Comparison of ENCODE assay signal across 8 mouse cellular contexts in genomic region chr1:36596114-36596513, GRCm38 (mm10). TPM values are rescaled to one million over a fixed set of nuclear protein-coding genes. Genes with fewer than 3 reads are reported as not detected.
DNase-seq lines count a peak whose midpoint lies in the region; ATAC-seq and TF ChIP-seq lines count a peak whose summit lies in the region.

No protein-coding gene starts in this region.

- H3K4me1 ChIP-seq in embryonic facial prominence, embryonic 14.5 days (ENCODE audit: control insufficient read depth, insufficient read depth, low read length): peaks cover 13% of the 10 kb centered on the region
- H3K4me1 ChIP-seq in intestine, postnatal 0 days (replicated peaks; ENCODE audit: control insufficient read depth, insufficient read depth, low read length): no peaks in the 10 kb centered on the region
- no peaks in the 10 kb centered on the region for H3K4me1 ChIP-seq in liver, embryonic 16.5 days (ENCODE audit: control insufficient read depth, low read depth, low read length)

- H3K4me2 ChIP-seq in embryonic facial prominence, embryonic 14.5 days (ENCODE audit: low read depth, low read length): no peak overlapping the region
- no peak overlapping the region for H3K4me2 ChIP-seq in intestine, postnatal 0 days (replicated peaks; ENCODE audit: low read depth)
- H3K4me2 ChIP-seq in liver, embryonic 16.5 days (ENCODE audit: low read depth, low read length): no peak overlapping the region

- no peak overlapping the region for H3K4me3 ChIP-seq in embryonic facial prominence, embryonic 14.5 days (ENCODE audit: low read depth, low read length)
- H3K4me3 ChIP-seq in intestine, postnatal 0 days (ENCODE audit: low read depth, low read length): no peak overlapping the region
- H3K4me3 ChIP-seq in liver, embryonic 16.5 days (ENCODE audit: low read depth, low read length): no peak overlapping the region

- H3K27ac ChIP-seq in embryonic facial prominence, embryonic 14.5 days (replicated peaks; ENCODE audit: low read depth, low read length): peak overlapping the region; percentile 29; the same call in 1 of the 2 replicates
- no peak overlapping the region for H3K27ac ChIP-seq in intestine, postnatal 0 days (ENCODE audit: low read depth, low read length)
- H3K27ac ChIP-seq in liver, embryonic 16.5 days (ENCODE audit: low read length): no peak overlapping the region

- H3K9ac ChIP-seq in embryonic facial prominence, embryonic 14.5 days (ENCODE audit: low read depth, low read length): no peak overlapping the region
- no peak overlapping the region for H3K9ac ChIP-seq in intestine, postnatal 0 days (ENCODE audit: low read depth, low read length)
- no peak overlapping the region for H3K9ac ChIP-seq in liver, embryonic 16.5 days (ENCODE audit: low read depth, low read length)

- no peaks in the 10 kb centered on the region for H3K27me3 ChIP-seq in embryonic facial prominence, embryonic 14.5 days (replicated peaks; ENCODE audit: control insufficient read depth, insufficient read depth, low read length)
- H3K27me3 ChIP-seq in intestine, postnatal 0 days (replicated peaks; ENCODE audit: control insufficient read depth, insufficient read depth, low read length): no peaks in the 10 kb centered on the region
- H3K27me3 ChIP-seq in liver, embryonic 16.5 days (ENCODE audit: control insufficient read depth, insufficient read depth, low read depth, low read length): no peaks in the 10 kb centered on the region

- WGBS in embryonic facial prominence, embryonic 14.5 days: 33% methylated on average over 4 of the region's 4 CpGs
- 52% methylated on average over 4 of the region's 4 CpGs for WGBS in intestine, postnatal 0 days
- 48% methylated on average over 4 of the region's 4 CpGs for WGBS in liver, embryonic 16.5 days (ENCODE audit: insufficient replicate concordance)

- no peaks in the 10 kb centered on the region for H3K36me3 ChIP-seq in embryonic facial prominence, embryonic 14.5 days (ENCODE audit: control insufficient read depth, insufficient read depth, low read length)
- no peaks in the 10 kb centered on the region for H3K36me3 ChIP-seq in intestine, postnatal 0 days (ENCODE audit: control insufficient read depth, insufficient read depth)
- no peaks in the 10 kb centered on the region for H3K36me3 ChIP-seq in liver, embryonic 16.5 days (ENCODE audit: control insufficient read depth, insufficient read depth)

- TF ChIP-seq CTCF in intestine, postnatal 0 days (IDR thresholded peaks at IDR 0.05; ENCODE audit: low read depth): no peak

- H3K9me3 ChIP-seq in embryonic facial prominence, embryonic 14.5 days (ENCODE audit: control insufficient read depth, low read length): no peaks in the 10 kb centered on the region
- no peaks in the 10 kb centered on the region for H3K9me3 ChIP-seq in intestine, postnatal 0 days (ENCODE audit: control insufficient read depth)
- no peaks in the 10 kb centered on the region for H3K9me3 ChIP-seq in liver, embryonic 16.5 days (replicated peaks; ENCODE audit: control insufficient read depth, low read length)

- peak; percentile 76 for DNase-seq in ovary, adult 18-20 months (ENCODE audit: low spot score)
- DNase-seq in ovary, postnatal 14 days (ENCODE audit: low spot score): no peak
- DNase-seq in embryonic facial prominence, embryonic 14.5 days (ENCODE audit: low spot score): peak; percentile 71
- peak; percentile 42 for DNase-seq in ovary, postnatal 10 days (ENCODE audit: low spot score)
- no peak for DNase-seq in spleen, postnatal 36 days (ENCODE audit: low spot score in 2 of 2)

- peak; percentile 64; the same call in 1 of the 2 replicates for ATAC-seq in embryonic facial prominence, embryonic 14.5 days (ENCODE audit: low read depth)
- ATAC-seq in intestine, postnatal 0 days: 0 out of 2 replicates have a peak, but pooled peaks have one; percentile 37
- ATAC-seq in liver, embryonic 16.5 days (ENCODE audit: low read depth): peak; percentile 82
- no peak for ATAC-seq in CD4-positive, CD25-positive, alpha-beta regulatory T cell, adult 4 months

RNA-seq across cellular contexts. Expression of gene Sema4c, which starts 38.0 kb away (rescaled TPM):
- polyA plus RNA-seq in embryonic facial prominence, embryonic 14.5 days (2014; fragmentation: Nextera tagmentation; extraction: Ambion mirVana): 2.3 and 3.8 TPM in 2 replicates
- polyA plus RNA-seq in intestine, postnatal 0 days (2015; fragmentation: Nextera tagmentation; extraction: Ambion mirVana): 3.5 and 3.9 TPM in 2 replicates
- 1.5 and 2.0 TPM in 2 replicates for polyA plus RNA-seq in liver, embryonic 16.5 days (2015; fragmentation: Nextera tagmentation; extraction: Ambion mirVana)
- under 1 TPM in 1 of 2 experiments, not detected in 1; 0.22 TPM for polyA plus RNA-seq in CD4-positive, CD25-positive, alpha-beta regulatory T cell, adult 4 months (2017; shearing (Covaris generic))

RNA-seq across cellular contexts. Expression of gene Ankrd39, which starts 48.9 kb away (rescaled TPM):
- 19.5 and 20.0 TPM in 2 replicates for polyA plus RNA-seq in embryonic facial prominence, embryonic 14.5 days (2014; fragmentation: Nextera tagmentation; extraction: Ambion mirVana)
- polyA plus RNA-seq in intestine, postnatal 0 days (2015; fragmentation: Nextera tagmentation; extraction: Ambion mirVana): 15.0 and 18.5 TPM in 2 replicates
- 5.4 and 6.7 TPM in 2 replicates for polyA plus RNA-seq in liver, embryonic 16.5 days (2015; fragmentation: Nextera tagmentation; extraction: Ambion mirVana)
- polyA plus RNA-seq in CD4-positive, CD25-positive, alpha-beta regulatory T cell, adult 4 months (2017; shearing (Covaris generic)): 10 to 100 TPM; 19.4 to 23.9 TPM

RNA-seq across cellular contexts. Expression of gene Gm42417, which starts 56.9 kb away (rescaled TPM):
- not detected in 2 replicates for polyA plus RNA-seq in embryonic facial prominence, embryonic 14.5 days (2014; fragmentation: Nextera tagmentation; extraction: Ambion mirVana)
- 0.22 TPM in 1 of 2 replicates, not detected in the other for polyA plus RNA-seq in intestine, postnatal 0 days (2015; fragmentation: Nextera tagmentation; extraction: Ambion mirVana)
- not detected in 2 replicates for polyA plus RNA-seq in liver, embryonic 16.5 days (2015; fragmentation: Nextera tagmentation; extraction: Ambion mirVana)
- 1 to 10 TPM in 1 of 2 experiments, not detected in 1; 2.3 TPM for polyA plus RNA-seq in CD4-positive, CD25-positive, alpha-beta regulatory T cell, adult 4 months (2017; shearing (Covaris generic))

RNA-seq across cellular contexts. Expression of gene Ankrd23, which starts 59.4 kb away (rescaled TPM):
- 12.3 and 13.2 TPM in 2 replicates for polyA plus RNA-seq in embryonic facial prominence, embryonic 14.5 days (2014; fragmentation: Nextera tagmentation; extraction: Ambion mirVana)
- polyA plus RNA-seq in intestine, postnatal 0 days (2015; fragmentation: Nextera tagmentation; extraction: Ambion mirVana): 2.1 and 3.8 TPM in 2 replicates
- polyA plus RNA-seq in liver, embryonic 16.5 days (2015; fragmentation: Nextera tagmentation; extraction: Ambion mirVana): 3.2 and 4.3 TPM in 2 replicates
- 100 to 1,000 TPM in 1 of 2 experiments, 10 to 100 TPM in 1; 39.3 to 112 TPM for polyA plus RNA-seq in CD4-positive, CD25-positive, alpha-beta regulatory T cell, adult 4 months (2017; shearing (Covaris generic))

Comparison
In these comparisons a context has a peak if more than half of its experiments do, and no peak if none do; other contexts are left out.
1. DNase-seq: peak in ovary, adult 18-20 months (single experiment), embryonic facial prominence, embryonic 14.5 days (single experiment) and ovary, postnatal 10 days (single experiment); none in ovary, postnatal 14 days (single experiment) and spleen, postnatal 36 days (0 of 2).